Mouse (Mus musculus) cerebellum, postnatal 36 days (tissue): ENCODE data around the gene Arfgap2.
A peak's percentile ranks its signal among the peaks of the same experiment; 100 is the strongest.

Experiments
- DNase-seq, 2 experiments: peaks; one replicate each; pipeline ENCODE4 v3.0.0; 2021 to 2022; ENCODE audit warnings: mixed read lengths in 2 of 2

Gene Arfgap2

GRCm38 (mm10) chr2:91259493-91259892, 5.3 kb upstream of the Arfgap2 start:
- DNase-seq, result peak in 1 of 2 experiments; percentile 13

GRCm38 (mm10) chr2:91263692-91264660, 798 bp upstream of the Arfgap2 start:
- peak in 1 of 2 experiments; percentile 11 for DNase-seq

- DNase-seq, result no peak
Measured at GRCm38 (mm10) chr2:91268042-91268441, 3.3 kb downstream of the Arfgap2 start.

- DNase-seq, result peak in 1 of 2 experiments; percentile 3
Measured at GRCm38 (mm10) chr2:91268706-91269105, 3.9 kb downstream of the Arfgap2 start.

- DNase-seq, result peak; percentile 76 to 79
Measured at GRCm38 (mm10) chr2:91269687-91270133, 4.9 kb downstream of the Arfgap2 start.

- peak; percentile 68 to 73 for DNase-seq
Measured at GRCm38 (mm10) chr2:91278749-91279371, 14.1 kb downstream of the Arfgap2 start.

GRCm38 (mm10) chr2:91279372-91279755, 14.6 kb downstream of the Arfgap2 start:
- no peak for DNase-seq

GRCm38 (mm10) chr2:91281366-91281765, 16.6 kb downstream of the Arfgap2 start:
- DNase-seq, result no peak

- no peak for DNase-seq
Measured at GRCm38 (mm10) chr2:91283972-91284371, 19.2 kb downstream of the Arfgap2 start.

- peak; percentile 78 to 81 for DNase-seq
Measured at GRCm38 (mm10) chr2:91284375-91285199, 19.8 kb downstream of the Arfgap2 start.

- peak; percentile 89 to 90 for DNase-seq
Measured at GRCm38 (mm10) chr2:91285885-91286505, 21.2 kb downstream of the Arfgap2 start.

- DNase-seq, result no peak
Measured at GRCm38 (mm10) chr2:91287563-91287962, 22.8 kb downstream of the Arfgap2 start.

GRCm38 (mm10) chr2:91291197-91292007, 26.6 kb downstream of the Arfgap2 start:
- no peak for DNase-seq

- DNase-seq, result no peak
Measured at GRCm38 (mm10) chr2:91294226-91294625, 29.5 kb downstream of the Arfgap2 start.

GRCm38 (mm10) chr2:91295895-91296294, 31.1 kb downstream of the Arfgap2 start:
- no peak for DNase-seq

GRCm38 (mm10) chr2:91299156-91299555, 34.4 kb downstream of the Arfgap2 start:
- no peak for DNase-seq

- DNase-seq, result no peak
Measured at GRCm38 (mm10) chr2:91300784-91301183, 36.0 kb downstream of the Arfgap2 start.

- no peak for DNase-seq
Measured at GRCm38 (mm10) chr2:91301836-91302235, 37.1 kb downstream of the Arfgap2 start.

- DNase-seq, result no peak
Measured at GRCm38 (mm10) chr2:91302845-91303244, 38.1 kb downstream of the Arfgap2 start.

GRCm38 (mm10) chr2:91305926-91306325, 41.2 kb downstream of the Arfgap2 start:
- DNase-seq, result no peak

- no peak for DNase-seq
Measured at GRCm38 (mm10) chr2:91306589-91306988, 41.8 kb downstream of the Arfgap2 start.
